Mouse (Mus musculus) E14TG2a.4 (cell line): ENCODE measurements around the gene Lsm10.

Experiments used
- H3K27me3 ChIP-seq: 2 replicates; pipeline ENCODE4 v1.6.1; 2014; ENCODE audit warnings: low read length, control low read depth; ENCODE audit not compliant: insufficient read depth
- H3K36me3 ChIP-seq: 2 replicates; pipeline ENCODE4 v1.6.1; 2014; ENCODE audit warnings: low read length, control low read depth; ENCODE audit not compliant: insufficient read depth
- H3K4me1 ChIP-seq: replicated peaks from 2 replicates; pipeline ENCODE4 v1.6.1; 2014; ENCODE audit warnings: low read depth, low read length, control low read depth
- H3K4me3 ChIP-seq: replicated peaks from 2 replicates; pipeline ENCODE4 v1.5.1; 2014; ENCODE audit warnings: mild to moderate bottlenecking, low read length
- H3K9me3 ChIP-seq: 2 replicates; pipeline ENCODE4 v1.6.1; 2014; ENCODE audit warnings: low read length, control low read depth
- CTCF ChIP-seq: conservative IDR thresholded peaks from 2 replicates; pipeline ENCODE4 v1.5.1; 2014; ENCODE audit warnings: low read length
- NANOG ChIP-seq: IDR thresholded peaks from 2 replicates; pipeline ENCODE4 v1.6.1; 2014; ENCODE audit warnings: borderline replicate concordance, low read length, mixed read lengths
- POU5F1 ChIP-seq: IDR thresholded peaks from 2 replicates; pipeline ENCODE4 v1.6.1; 2014; ENCODE audit warnings: low read length, borderline replicate concordance

Lsm10 gene

DNA sequence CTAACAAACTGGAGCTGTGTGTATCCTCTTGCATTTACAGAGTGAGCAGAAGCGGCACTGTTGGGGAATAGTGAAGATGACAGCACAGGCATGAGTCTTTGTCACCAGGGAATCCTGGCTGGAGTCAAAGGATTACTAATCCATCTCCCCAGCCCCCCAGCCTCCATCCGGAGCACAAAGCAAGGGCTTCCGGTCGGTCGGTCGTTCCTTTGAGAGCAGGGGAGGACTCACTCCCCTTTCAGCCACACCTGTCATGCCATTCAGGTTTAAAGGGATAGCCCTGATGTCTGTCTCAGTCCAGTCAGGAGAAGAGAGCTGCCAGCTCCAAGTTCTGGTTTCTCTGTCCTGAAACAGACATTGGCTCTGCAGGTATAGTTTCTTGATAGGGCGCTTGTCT is 14.7 kb downstream of the Lsm10 start:
- Histone ChIP-seq H3K36me3 (peaks cover 28% of the 10 kb centered on the region; the same call in 1 of the 2 replicates), H3K9me3 (no peaks in the 10 kb centered on the region), H3K4me3 (peak overlapping the region; percentile 52), H3K4me1 (peaks cover 88% of the 10 kb centered on the region), H3K27me3 (no peaks in the 10 kb centered on the region)
- TF ChIP-seq POU5F1: no peak
- TF ChIP-seq NANOG: no peak
- no peak for TF ChIP-seq CTCF

- H3K4me1 ChIP-seq: peaks cover 77% of the 10 kb centered on the region
- TF ChIP-seq NANOG (no peak), POU5F1 (no peak), CTCF (no peak)
- no peak overlapping the region for H3K4me3 ChIP-seq
- peaks cover 37% of the 10 kb centered on the region for H3K36me3 ChIP-seq
- H3K9me3 ChIP-seq: no peaks in the 10 kb centered on the region
- no peaks in the 10 kb centered on the region for H3K27me3 ChIP-seq
Observed at GRCm38 (mm10) chr4:126113243-126113642, 16.8 kb downstream of the Lsm10 start.

- TF ChIP-seq CTCF (peak; percentile 26), POU5F1 (no peak)
- Histone ChIP-seq H3K9me3 (no peaks in the 10 kb centered on the region), H3K36me3 (peaks cover 38% of the 10 kb centered on the region), H3K4me3 (no peak overlapping the region), H3K27me3 (no peaks in the 10 kb centered on the region), H3K4me1 (peaks cover 75% of the 10 kb centered on the region)
Observed at GRCm38 (mm10) chr4:126113943-126114342, 17.5 kb downstream of the Lsm10 start.

GRCm38 (mm10) chr4:126115411-126115810 is 19.0 kb downstream of the Lsm10 start:
- H3K4me1 ChIP-seq: peaks cover 60% of the 10 kb centered on the region
- H3K4me3 ChIP-seq: no peak overlapping the region
- no peaks in the 10 kb centered on the region for H3K9me3 ChIP-seq
- H3K27me3 ChIP-seq: no peaks in the 10 kb centered on the region
- TF ChIP-seq NANOG (no peak), CTCF (no peak)
- peaks cover 37% of the 10 kb centered on the region for H3K36me3 ChIP-seq

GRCm38 (mm10) chr4:126115871-126116521 is 19.6 kb downstream of the Lsm10 start:
- Histone ChIP-seq H3K9me3 (no peaks in the 10 kb centered on the region), H3K36me3 (peaks cover 43% of the 10 kb centered on the region), H3K4me1 (peaks cover 54% of the 10 kb centered on the region), H3K4me3 (no peak overlapping the region), H3K27me3 (no peaks in the 10 kb centered on the region)
- TF ChIP-seq CTCF (no peak), NANOG (no peak), POU5F1 (no peak)

DNA sequence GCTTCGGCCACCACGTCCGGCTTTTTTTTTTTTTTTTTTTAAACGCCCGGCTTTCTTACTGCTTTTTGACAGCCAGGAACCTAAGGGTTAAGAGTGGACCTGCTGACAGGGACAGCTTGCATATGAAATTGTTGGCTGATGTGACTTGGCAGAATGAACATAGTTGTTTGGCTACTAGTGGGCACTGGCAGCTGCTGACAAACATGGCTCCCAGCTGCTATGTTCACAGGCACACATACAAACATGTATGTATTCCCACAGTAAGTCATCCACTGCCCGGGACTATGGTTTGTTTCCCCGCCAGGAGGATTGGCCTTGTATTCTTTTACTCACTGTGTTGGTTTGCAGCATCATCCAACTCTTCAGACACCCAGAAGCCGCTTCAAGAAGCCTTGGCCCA is 20.7 kb downstream of the Lsm10 start:
- Histone ChIP-seq H3K4me3 (no peak overlapping the region), H3K9me3 (no peaks in the 10 kb centered on the region)
- no peak for TF ChIP-seq NANOG
- TF ChIP-seq POU5F1: no peak
- TF ChIP-seq CTCF: no peak

GRCm38 (mm10) chr4:126118651-126119050 is 22.2 kb downstream of the Lsm10 start:
- H3K9me3 ChIP-seq: no peaks in the 10 kb centered on the region
- H3K27me3 ChIP-seq: no peaks in the 10 kb centered on the region
- H3K4me1 ChIP-seq: peaks cover 37% of the 10 kb centered on the region
- H3K36me3 ChIP-seq: peaks cover 50% of the 10 kb centered on the region
- TF ChIP-seq CTCF (no peak), NANOG (no peak), POU5F1 (no peak)
- H3K4me3 ChIP-seq: no peak overlapping the region

More for the DNA sequence above, 20.7 kb downstream of the Lsm10 start:
- H3K4me1 ChIP-seq: peaks cover 43% of the 10 kb centered on the region
- no peaks in the 10 kb centered on the region for H3K27me3 ChIP-seq
- peaks cover 44% of the 10 kb centered on the region for H3K36me3 ChIP-seq

DNA sequence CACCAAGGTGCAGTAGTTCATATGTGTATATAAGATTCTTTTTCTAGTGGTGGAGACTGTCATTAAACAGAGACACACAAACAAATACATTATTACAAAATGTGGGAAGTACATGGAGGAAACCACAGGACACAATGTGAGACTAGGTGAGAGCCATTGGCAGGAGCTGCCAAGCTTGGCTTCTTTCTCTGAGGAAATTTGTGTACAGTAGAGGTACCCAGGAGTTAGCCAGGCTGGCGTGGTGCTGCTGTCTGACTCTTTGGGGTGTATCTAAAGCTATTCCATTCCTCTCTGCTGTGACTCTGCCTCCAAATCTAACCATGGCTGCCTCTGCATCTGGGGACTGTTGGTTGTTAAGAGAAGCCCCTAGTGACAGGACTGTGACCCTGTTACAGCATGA is 22.6 kb downstream of the Lsm10 start:
- TF ChIP-seq POU5F1 (no peak), CTCF (no peak), NANOG (no peak)

DNA sequence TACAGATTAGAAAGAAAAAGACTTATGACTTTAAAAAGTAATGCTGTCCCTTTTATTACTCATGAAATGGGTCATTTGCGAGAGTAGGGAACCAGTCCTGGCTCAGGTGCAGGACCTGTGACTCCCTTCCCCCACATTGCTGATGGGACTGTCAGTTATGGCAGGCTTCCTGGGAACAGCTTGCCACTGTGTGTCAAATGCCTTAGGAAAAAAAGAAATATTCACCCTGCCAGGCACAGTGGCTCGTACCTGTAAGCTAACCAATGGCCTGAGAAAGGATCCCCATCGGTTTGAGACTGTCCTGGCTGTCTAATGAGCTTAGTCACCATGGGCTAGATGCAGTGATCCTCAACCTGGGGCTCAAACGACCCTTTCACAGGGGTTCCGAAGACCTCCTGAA is 23.6 kb downstream of the Lsm10 start:
- Histone ChIP-seq H3K4me1 (peaks cover 28% of the 10 kb centered on the region), H3K4me3 (no peak overlapping the region), H3K36me3 (peaks cover 60% of the 10 kb centered on the region), H3K9me3 (no peaks in the 10 kb centered on the region), H3K27me3 (no peaks in the 10 kb centered on the region)
- TF ChIP-seq CTCF (no peak), NANOG (no peak), POU5F1 (no peak)

More for the DNA sequence above, 22.6 kb downstream of the Lsm10 start:
- Histone ChIP-seq H3K36me3 (peaks cover 54% of the 10 kb centered on the region), H3K9me3 (no peaks in the 10 kb centered on the region), H3K4me3 (no peak overlapping the region), H3K27me3 (no peaks in the 10 kb centered on the region), H3K4me1 (peaks cover 34% of the 10 kb centered on the region)
